Mouse (Mus musculus): ENCODE measurements around the gene Ddx60. TPM values are rescaled to one million over a fixed set of nuclear protein-coding genes. Genes with fewer than 3 reads are reported as not detected.
"Not testable (repeated sequence)": the region's sequence is repeated elsewhere in the genome, so short reads cannot be mapped to it uniquely, and the experiment has no call there.

Ddx60 gene
- under 1 TPM; 0.23 to 0.78 TPM for total RNA-seq (2021)

GRCm38 (mm10) chr8:61927777-61928494 is at the start of gene Ddx60:
TSS of gene Ddx60 (plus strand) at chr8:61928087.
- intact Hi-C loops (cut with DNase I), result no loop called here
- DNase-seq (ENCODE audit: low spot score in 2 of 2), result peak; percentile 51 to 70

DNA sequence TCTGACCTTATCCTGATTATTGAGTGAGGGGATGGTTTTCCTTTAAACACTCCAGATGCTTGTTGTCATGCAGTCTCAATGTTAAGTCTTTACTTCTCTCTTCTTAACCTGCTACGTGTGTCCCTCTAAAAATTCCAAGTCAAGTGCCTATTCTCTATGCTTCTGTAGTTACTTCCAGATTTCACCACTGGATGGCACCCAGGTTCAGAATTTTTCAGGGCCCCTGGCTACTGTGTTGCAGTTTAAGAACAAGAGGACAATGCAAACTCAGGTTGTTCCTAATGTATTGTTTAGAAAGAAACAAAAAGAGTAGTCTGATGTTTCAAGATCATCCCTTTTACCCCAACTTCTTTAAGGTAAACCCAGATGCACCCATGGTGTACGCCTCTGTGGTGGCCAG is 33.8 kb upstream of the Ddx60 start:
- peak; percentile 62 to 81 for DNase-seq (ENCODE audit: low spot score in 2 of 2)
- intact Hi-C loops (cut with DNase I), result loop anchor here (1.0 kb wide), 1 partner anchor 169 kb away; no protein-coding TSS in a partner anchor

GRCm38 (mm10) chr8:61896742-61897141 is 31.1 kb upstream of the Ddx60 start:
- intact Hi-C loops (cut with DNase I), result no loop called here
- no peak for DNase-seq (ENCODE audit: low spot score in 2 of 2)

GRCm38 (mm10) chr8:61897402-61897801 is 30.5 kb upstream of the Ddx60 start:
- intact Hi-C loops (cut with DNase I), result no loop called here
- DNase-seq (ENCODE audit: low spot score in 2 of 2), result no peak

DNA sequence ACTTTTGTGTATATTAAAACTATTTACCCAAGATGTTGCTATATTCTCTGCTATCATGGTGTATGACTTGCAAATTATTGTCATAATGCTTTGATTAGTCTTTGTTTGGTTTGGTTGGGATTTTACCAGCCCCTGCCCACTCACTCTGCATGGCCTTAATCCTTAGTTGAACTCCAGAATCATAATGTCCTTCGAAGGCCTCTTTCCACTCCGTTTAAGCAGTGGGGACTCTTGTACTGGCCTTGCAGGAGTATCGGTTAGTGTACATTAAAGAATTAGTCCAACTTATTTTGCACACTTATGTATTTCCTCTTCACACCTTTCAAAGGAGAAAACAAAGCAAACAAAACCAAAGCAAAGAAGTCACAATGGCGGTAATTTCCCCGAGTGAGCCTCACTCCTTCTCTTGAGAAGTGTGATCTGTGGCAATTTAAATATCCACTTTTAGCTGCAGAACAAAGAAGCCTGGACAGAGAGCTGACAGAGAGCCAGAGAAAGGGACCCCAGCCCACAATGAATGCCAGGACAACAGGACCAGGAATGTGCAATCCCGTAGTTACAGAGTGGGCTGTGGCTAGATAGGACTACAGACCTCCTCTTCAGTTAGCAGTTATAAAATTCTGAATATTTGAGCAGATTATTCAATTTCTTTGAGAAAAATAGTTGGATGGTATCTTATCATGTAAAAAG is 26.7 kb upstream of the Ddx60 start:
- intact Hi-C loops (cut with DNase I), result no loop called here
- no peak for DNase-seq (ENCODE audit: low spot score in 2 of 2)

DNA sequence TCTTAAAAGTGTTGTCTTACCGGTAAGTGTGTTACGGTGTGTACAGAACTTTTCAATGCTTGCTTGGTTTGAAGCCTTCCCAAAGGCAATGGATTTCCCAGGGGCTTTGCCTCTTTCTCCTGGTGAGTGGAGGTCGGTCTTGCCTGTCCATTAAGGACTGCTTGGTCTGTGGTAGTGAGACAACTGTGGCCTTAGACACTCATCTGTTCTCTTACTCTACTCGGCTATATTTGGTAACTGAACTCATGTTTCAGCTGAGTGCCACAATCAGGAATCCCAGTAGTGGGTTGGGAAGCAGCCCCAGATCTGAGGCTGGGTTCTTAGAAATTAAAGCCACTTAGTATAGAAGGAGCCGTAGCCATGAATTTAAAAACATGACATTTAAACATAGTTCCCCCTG is 25.4 kb upstream of the Ddx60 start, which contains the start of gene Palld:
Gene Palld, minus strand, starts transcription at position 170 of the 400 bp plus-strand sequence.
- no peak for DNase-seq (ENCODE audit: low spot score in 2 of 2)

GRCm38 (mm10) chr8:61908303-61909215 is 19.3 kb upstream of the Ddx60 start:
- intact Hi-C loops (cut with DNase I), result no loop called here
- DNase-seq (ENCODE audit: low spot score in 2 of 2), result peak; percentile 8 to 35

More for the DNA sequence above, 25.4 kb upstream of the Ddx60 start, which contains the start of gene Palld:
- intact Hi-C loops (cut with DNase I), result no loop called here

- intact Hi-C loops (cut with DNase I), result no loop called here
Observed at GRCm38 (mm10) chr8:61909313-61909712, 18.6 kb upstream of the Ddx60 start.

GRCm38 (mm10) chr8:61912817-61913216 is 15.1 kb upstream of the Ddx60 start:
- intact Hi-C loops (cut with DNase I), result no loop called here
- no peak for DNase-seq (ENCODE audit: low spot score in 2 of 2)

More at GRCm38 (mm10) chr8:61909313-61909712, 18.6 kb upstream of the Ddx60 start:
- no peak for DNase-seq (ENCODE audit: low spot score in 2 of 2)

DNA sequence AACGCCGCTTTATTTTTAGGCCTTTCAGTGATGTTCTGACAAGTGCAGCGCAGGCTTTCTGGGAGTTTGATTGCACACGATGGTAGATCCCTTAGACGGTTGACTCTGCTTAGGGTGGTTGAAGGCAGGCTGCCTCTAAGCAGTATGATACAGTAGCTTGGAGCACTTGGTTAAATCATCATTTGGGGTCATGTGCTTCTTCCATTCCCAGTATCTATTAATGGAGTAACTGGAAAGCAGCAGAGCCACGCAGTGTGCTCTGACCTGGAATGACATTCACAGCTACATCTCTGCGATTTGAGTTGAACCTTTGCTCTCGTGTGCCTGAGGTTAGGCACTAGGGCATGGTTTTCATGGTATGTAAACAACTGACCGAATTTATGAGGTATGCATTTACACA is 13.9 kb upstream of the Ddx60 start:
- DNase-seq (ENCODE audit: low spot score in 2 of 2), result no peak
- intact Hi-C loops (cut with DNase I), result no loop called here

- intact Hi-C loops (cut with DNase I), result no loop called here
- no peak for DNase-seq (ENCODE audit: low spot score in 2 of 2)
Observed at GRCm38 (mm10) chr8:61917287-61917686, 10.6 kb upstream of the Ddx60 start.

DNA sequence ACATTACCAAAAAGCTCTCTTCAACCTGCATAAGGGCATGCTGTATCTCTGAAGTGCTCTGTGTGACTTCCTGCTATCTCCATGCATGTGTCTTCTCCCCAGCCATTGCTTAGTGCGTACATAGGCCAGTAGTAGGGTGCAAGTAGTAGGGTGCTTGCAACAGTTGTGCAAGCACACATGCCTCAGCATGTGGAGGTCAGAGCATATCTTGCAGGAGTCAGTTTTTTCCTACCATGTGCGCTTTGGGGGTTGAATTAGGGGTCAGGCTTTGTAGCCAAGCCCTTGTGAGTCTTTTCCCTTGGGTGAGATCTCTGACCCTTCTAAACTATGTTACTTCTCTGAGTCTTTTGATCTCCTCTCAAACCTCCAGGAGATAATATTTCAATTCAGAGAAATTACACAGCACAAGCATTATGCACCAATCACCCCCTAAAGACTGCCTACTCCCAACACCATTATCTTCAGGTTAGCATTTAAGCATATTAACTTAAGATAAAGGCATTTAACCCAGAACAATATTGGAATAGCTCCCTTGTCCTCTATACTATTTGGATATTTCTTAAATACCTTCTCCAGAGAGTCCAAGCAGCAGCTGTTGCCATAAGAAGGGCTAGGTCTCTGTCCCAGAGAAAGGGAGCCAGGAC is 8.6 kb upstream of the Ddx60 start:
- intact Hi-C loops (cut with DNase I), result no loop called here
- no peak for DNase-seq (ENCODE audit: low spot score in 2 of 2)

GRCm38 (mm10) chr8:61920389-61920788 is 7.5 kb upstream of the Ddx60 start:
- intact Hi-C loops (cut with DNase I), result no loop called here
- no peak for DNase-seq (ENCODE audit: low spot score in 2 of 2)

GRCm38 (mm10) chr8:61921454-61922054 is 6.3 kb upstream of the Ddx60 start:
- DNase-seq (ENCODE audit: low spot score in 2 of 2), result no peak
- intact Hi-C loops (cut with DNase I), result no loop called here

DNA sequence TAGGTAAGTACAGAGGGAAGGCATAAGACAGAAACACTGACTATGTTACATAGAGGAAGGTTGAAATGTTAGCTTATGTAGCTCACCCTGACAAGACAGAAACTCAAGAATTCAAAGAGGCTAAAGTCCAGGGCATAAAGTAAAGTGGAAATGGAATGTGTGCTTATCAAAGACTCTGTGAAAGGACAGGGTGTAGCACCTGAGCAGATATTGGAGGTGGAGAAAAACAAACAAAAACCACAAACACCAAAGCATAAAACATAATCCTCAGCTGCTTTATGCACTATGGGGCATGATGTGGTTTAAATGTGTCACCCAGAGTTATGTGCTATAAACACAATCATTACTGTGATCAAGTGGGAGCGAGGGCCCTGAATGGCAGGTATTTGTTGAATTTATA is 3.4 kb upstream of the Ddx60 start:
- no peak for DNase-seq (ENCODE audit: low spot score in 2 of 2)
- intact Hi-C loops (cut with DNase I), result no loop called here

DNA sequence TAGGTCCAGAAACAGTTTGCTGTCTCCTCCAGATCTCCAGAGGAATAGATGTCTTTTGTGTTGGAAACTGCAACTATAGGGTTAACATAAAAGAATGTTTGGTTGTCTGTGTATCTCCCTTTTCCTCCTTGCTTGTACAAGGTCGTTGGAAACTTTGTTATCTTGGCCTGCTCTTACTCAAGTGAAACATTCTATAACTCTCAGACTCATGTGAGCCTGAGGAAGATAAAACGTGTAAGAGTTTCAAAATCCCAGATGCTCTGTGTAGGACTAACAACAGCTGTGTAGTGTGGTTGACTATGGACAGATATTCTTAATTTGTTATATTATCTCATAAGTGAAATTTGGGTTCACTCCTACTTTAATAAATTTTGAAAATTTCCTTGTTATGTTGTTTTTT is 5.4 kb downstream of the Ddx60 start:
- intact Hi-C loops (cut with DNase I), result no loop called here

GRCm38 (mm10) chr8:61937576-61937975 is 9.7 kb downstream of the Ddx60 start:
- intact Hi-C loops (cut with DNase I), result no loop called here
- DNase-seq (ENCODE audit: low spot score in 2 of 2), result no peak

More for the DNA sequence above, 5.4 kb downstream of the Ddx60 start:
- DNase-seq (ENCODE audit: low spot score in 2 of 2), result no peak

- intact Hi-C loops (cut with DNase I); DNase-seq (ENCODE audit: low spot score in 2 of 2): not testable (repeated sequence)
Observed at GRCm38 (mm10) chr8:61964591-61965375, 36.9 kb downstream of the Ddx60 start.
